Mouse (Mus musculus) CD4-positive helper T cell, adult 2 months (primary cell): ENCODE data around the gene 1520401A03Rik.
A peak's percentile ranks its signal among the peaks of the same experiment; 100 is the strongest.

Source experiments
- DNase-seq: peaks from one replicate; pipeline ENCODE4 v3.0.0-alpha.2; 2012; ENCODE audit warnings: low read depth, missing footprints, low spot score

Gene 1520401A03Rik

DNA sequence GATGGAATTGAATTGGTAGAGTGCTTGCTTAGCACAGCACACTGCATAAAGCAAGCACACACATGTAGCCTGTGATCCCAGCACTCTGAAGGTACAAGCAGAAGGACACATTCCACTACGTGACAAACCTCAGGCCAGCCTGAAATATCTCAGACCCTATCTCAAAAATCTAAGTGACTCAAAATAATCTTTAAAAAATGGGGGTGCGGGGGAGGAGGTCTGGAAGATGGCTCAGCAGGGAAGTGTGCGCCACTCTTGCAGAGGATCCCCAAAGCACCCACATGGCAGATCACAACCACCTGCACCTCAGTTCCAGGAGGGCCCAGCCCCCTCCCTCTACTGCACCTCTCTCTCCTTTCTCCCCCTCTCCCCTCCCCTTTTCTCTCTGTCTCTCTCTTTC is 51.1 kb downstream of the 1520401A03Rik start:
- DNase-seq = no peak

DNA sequence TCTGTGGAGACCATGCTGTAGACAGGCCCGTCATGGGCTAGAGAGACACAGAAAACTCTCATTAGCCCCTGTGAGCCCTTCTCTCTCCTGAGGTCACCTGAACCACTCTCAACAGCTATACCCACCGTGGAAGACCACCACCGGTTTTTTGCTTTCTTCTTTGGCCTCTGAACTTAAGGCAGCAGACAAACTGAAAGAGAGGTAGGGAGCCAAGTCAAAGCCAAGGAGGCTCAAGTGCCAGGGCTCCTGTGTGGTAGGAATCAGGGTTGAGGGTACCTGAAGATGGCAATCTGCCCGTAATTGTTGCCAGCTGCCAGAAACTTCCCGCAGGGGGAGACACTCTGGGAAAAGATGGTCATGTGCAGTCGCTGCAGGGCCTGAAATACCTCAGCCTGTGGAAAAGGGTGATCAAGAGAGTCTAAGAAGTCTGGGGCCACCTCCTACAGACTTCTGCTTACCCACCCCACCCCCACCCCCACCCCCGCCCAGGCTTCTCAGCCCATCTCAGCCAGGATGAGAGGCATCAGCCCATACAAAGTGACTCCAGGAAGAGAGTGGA is 52.0 kb downstream of the 1520401A03Rik start:
- no peak for DNase-seq

DNA sequence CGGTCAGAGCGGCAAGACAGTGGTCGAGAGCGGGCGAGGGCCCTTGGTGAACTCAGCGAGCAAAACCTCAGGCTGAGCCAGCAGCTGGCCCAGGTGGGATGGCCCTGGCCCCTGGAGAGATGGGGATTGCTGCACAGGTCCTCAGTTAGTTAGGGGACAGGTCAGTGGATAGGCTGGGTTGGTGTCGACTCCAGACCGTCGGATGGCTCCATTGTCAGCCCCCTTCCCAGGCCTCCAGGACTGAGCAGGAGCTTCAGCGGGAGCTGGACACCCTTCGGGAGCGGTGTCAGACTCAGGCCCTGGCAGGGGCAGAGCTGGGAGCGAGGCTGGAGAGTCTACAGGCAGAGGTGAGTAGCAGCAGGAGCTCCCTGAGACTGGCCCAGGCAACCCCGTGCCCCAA is 57.1 kb downstream of the 1520401A03Rik start:
- DNase-seq = no peak

GRCm38 (mm10) chr17:23664556-23665021 is 58.0 kb downstream of the 1520401A03Rik start:
- peak; percentile 61 for DNase-seq

DNA sequence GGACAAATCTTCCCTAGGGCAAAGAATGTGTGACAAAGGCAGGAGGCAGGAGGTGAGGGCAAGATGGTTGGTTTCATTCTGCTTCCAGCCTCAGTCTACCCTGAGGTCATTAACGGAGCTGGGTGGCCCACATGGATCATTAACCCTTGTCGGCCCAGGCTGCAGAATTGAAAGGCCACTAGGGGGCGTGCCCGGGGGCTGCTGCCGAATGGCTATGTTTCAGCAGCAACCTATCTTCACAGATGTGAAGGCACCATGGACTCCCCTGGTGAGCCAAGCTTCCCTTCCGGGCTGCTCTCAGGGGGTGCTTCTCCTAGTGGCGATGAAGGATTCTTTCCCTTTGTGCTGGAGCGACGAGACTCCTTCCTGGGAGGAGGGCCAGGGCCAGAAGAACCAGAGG is 61.1 kb downstream of the 1520401A03Rik start:
- DNase-seq = peak; percentile 31

- no peak for DNase-seq
Measured at GRCm38 (mm10) chr17:23660876-23661200, 61.7 kb downstream of the 1520401A03Rik start.

DNA sequence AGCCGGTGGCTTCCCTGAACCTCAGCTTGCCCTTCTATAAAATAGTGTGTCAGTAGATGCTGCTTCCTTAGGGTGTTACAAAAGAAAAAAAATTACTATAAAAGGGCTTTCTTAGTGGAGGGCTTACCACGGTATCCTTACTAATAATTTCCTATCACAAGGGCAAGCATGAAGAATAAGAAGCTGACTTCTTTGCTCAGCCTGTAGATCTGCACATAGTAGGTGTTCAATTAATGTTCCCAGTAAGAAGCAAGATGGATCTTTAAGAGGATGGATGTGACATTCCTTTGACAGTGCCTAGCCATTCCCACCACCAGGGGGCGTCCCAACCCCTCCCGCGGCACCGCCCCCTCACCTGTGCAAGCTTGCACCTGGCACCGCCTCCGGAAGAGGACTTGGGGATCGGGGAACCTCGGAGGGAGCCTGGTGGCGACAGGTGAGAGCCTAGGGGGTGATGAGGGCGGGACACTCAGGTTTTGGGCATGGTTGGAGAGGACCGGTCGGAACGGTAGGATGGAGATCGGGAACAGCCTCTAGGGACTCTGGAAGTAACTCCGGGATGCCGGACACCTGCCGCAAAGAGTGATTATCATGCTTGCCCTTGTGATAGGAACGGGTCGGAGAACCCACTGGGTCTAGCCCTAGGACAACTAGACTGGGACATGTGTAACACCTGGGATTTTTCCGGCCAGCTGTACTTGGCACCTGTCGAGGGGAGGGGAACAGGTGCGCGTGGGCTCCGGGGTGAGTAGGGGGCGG is 62.3 kb downstream of the 1520401A03Rik start, which contains the start of gene Bicdl2:
Gene Bicdl2, plus strand, starts transcription at position 390 of the 759 bp plus-strand sequence.
- peak; percentile 59 for DNase-seq

GRCm38 (mm10) chr17:23658450-23658849 is 64.1 kb downstream of the 1520401A03Rik start:
- no peak for DNase-seq
